Mouse (Mus musculus) stomach, embryonic 16.5 days (tissue): ENCODE measurements at regions not wholly inside any gene's neighbourhood (a gene's known extent, or its start where the extent isn't known, plus 50 kb on each side); places are given as distances from the start of the nearest gene placed in this dataset.

Experiments
- ATAC-seq: fragments of 200-750 bp; cut with Nextera tagmentation; 2 replicates; pipeline ENCODE4 v1.8.0; 2017; ENCODE audit warnings: moderate number of reproducible peaks, moderate TSS enrichment; ENCODE audit not compliant: insufficient read depth, low FRiP score
- H3K27ac ChIP-seq: fragments of 300-500 bp; sonication (generic); 2 replicates; pipeline ENCODE4 v1.5.1; 2014; ENCODE audit warnings: low read length
- H3K27me3 ChIP-seq: fragments of 300-500 bp; sonication (generic); 2 replicates; pipeline ENCODE4 v1.6.1; 2014; ENCODE audit warnings: low read length, control low read depth, mixed read lengths; ENCODE audit not compliant: control insufficient read depth, insufficient read depth
- H3K36me3 ChIP-seq: fragments of 300-500 bp; sonication (generic); 2 replicates; pipeline ENCODE4 v1.6.1; 2014; ENCODE audit warnings: low read length; ENCODE audit not compliant: control insufficient read depth, insufficient read depth
- H3K4me1 ChIP-seq: fragments of 300-500 bp; sonication (generic); 2 replicates; pipeline ENCODE4 v1.6.1; 2014; ENCODE audit warnings: low read length, control low read depth, mixed read lengths; ENCODE audit not compliant: control insufficient read depth, insufficient read depth
- H3K4me2 ChIP-seq: fragments of 300-500 bp; sonication (generic); 2 replicates; pipeline ENCODE4 v1.6.1; 2014; ENCODE audit warnings: low read depth, low read length, mixed read lengths
- H3K4me3 ChIP-seq: fragments of 300-500 bp; sonication (generic); replicated peaks from 2 replicates; pipeline ENCODE4 v1.5.1; 2014; ENCODE audit warnings: mild to moderate bottlenecking, low read length
- H3K9ac ChIP-seq: fragments of 300-500 bp; sonication (generic); 2 replicates; pipeline ENCODE4 v1.6.1; 2014; ENCODE audit warnings: low read length
- H3K9me3 ChIP-seq: fragments of 300-500 bp; sonication (generic); replicated peaks from 2 replicates; pipeline ENCODE4 v1.6.1; 2016; ENCODE audit warnings: low read length, control low read depth; ENCODE audit not compliant: control insufficient read depth
- WGBS: fragments of 180-500 bp; shearing (Covaris S2); extraction: QIAGEN DNeasy Blood & Tissue Kit; methylation state at CpG from one replicate; pipeline ENCODE4 v1.1.7; 2014; 5-methylcytosine and 5-hydroxymethylcytosine counted together

GRCm38 (mm10) chr16:83698181-83698580 lies 816.7 kb upstream of the A730009L09Rik start:
- no peak overlapping the region for H3K9ac ChIP-seq
- no peaks in the 10 kb centered on the region for H3K9me3 ChIP-seq
- no peaks in the 10 kb centered on the region for H3K27me3 ChIP-seq
- H3K27ac ChIP-seq, result no peak overlapping the region
- ATAC-seq, result no peak
- no peak overlapping the region for H3K4me3 ChIP-seq
- H3K4me2 ChIP-seq, result no peak overlapping the region
- H3K36me3 ChIP-seq, result no peaks in the 10 kb centered on the region
- no peaks in the 10 kb centered on the region for H3K4me1 ChIP-seq

DNA sequence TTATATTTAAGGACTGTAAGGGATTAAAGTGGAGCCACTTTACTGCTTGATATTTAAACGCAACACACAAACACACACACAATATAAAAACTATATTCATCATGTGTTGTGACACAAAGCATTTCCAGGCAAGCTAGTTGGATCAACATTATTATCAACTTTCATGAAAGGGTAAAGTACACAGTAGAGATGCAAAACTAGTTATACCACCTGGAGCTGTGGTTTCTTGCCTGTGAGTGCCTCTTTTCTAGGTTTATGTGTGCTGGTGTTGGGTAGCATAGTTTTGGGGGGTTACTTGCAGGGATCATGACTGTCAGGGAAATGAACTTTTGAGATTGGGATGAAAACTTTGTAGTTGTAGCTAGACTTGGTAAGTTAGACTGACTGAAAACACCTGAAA lies 812.3 kb upstream of the A730009L09Rik start:
- no peaks in the 10 kb centered on the region for H3K9me3 ChIP-seq
- H3K9ac ChIP-seq, result no peak overlapping the region
- no peaks in the 10 kb centered on the region for H3K36me3 ChIP-seq
- no peak overlapping the region for H3K4me3 ChIP-seq
- H3K27ac ChIP-seq, result no peak overlapping the region
- H3K4me1 ChIP-seq, result no peaks in the 10 kb centered on the region
- ATAC-seq, result peak; percentile 37; the same call in 1 of the 2 replicates
- no peaks in the 10 kb centered on the region for H3K27me3 ChIP-seq
- 62% methylated on average over 1 of the region's 1 CpGs for WGBS
- no peak overlapping the region for H3K4me2 ChIP-seq
